Mouse (Mus musculus) cerebellum, adult 8-10 months (tissue): ENCODE measurements around the gene 2210418O10Rik.
"Not testable (repeated sequence)": the region's sequence is repeated elsewhere in the genome, so short reads cannot be mapped to it uniquely, and the experiment has no call there.

Experiments
- DNase-seq: peaks from one replicate; pipeline ENCODE4 v3.0.0; 2022

Gene 2210418O10Rik

DNA sequence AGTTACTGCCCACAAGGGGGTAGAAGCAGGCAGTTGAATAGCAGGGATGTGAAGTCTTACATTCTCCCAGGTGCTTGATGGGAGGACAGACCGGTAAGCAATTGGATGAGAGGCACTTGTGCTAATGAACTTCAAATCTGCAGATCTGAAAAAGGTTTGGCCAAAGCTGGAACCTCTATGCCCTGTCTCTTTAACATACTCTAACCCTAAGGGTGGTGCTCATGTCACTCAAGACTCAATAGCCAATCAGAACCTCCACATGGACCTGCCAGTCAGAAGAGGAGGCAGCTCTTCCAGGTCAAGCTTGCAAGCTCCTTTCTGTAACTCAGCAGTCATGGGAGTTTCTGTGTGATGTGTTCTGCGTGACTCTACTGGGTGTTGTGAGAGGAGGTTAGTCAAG lies at the start of gene 2210418O10Rik:
Gene 2210418O10Rik, plus strand, starts transcription at position 301 of the 400 bp plus-strand sequence.
- not testable (repeated sequence) for DNase-seq

- DNase-seq = not testable (repeated sequence)
These were observed 22.1 kb downstream of the 2210418O10Rik start for GRCm38 (mm10) chr2:176248519-176248918.
